Mouse (Mus musculus): ENCODE measurements around the gene Ass1. TPM values are rescaled to one million over a fixed set of nuclear protein-coding genes. Genes with fewer than 3 reads are reported as not detected.

The Ass1 gene
- polyA plus RNA-seq, 1 experiment from 2014 or later, result 24.1 TPM

GRCm38 (mm10) chr2:31451530-31451929 is 18.5 kb upstream of the Ass1 start:
- Histone ChIP-seq H3K27me3 (replicated peaks; ENCODE audit: control insufficient read depth, insufficient read depth, low read length) (no peaks in the 10 kb centered on the region), H3K9me3 (ENCODE audit: control insufficient read depth, low read length) (no peaks in the 10 kb centered on the region), H3K4me2 (ENCODE audit: low read depth, low read length) (no peak overlapping the region), H3K4me1 (ENCODE audit: control insufficient read depth, insufficient read depth, low read length) (peaks cover 16% of the 10 kb centered on the region), H3K9ac (ENCODE audit: low read depth, low read length) (no peak overlapping the region), H3K27ac (replicated peaks; ENCODE audit: low read depth, low read length) (peak overlapping the region; percentile 24; the same call in 1 of the 2 replicates), H3K36me3 (ENCODE audit: control insufficient read depth, insufficient read depth, low read length) (no peaks in the 10 kb centered on the region), H3K4me3 (ENCODE audit: low read depth, low read length) (no peak overlapping the region)
- ATAC-seq (ENCODE audit: low read depth) (no peak), DNase-seq (ENCODE audit: low spot score) (peak; percentile 52)
- 36% methylated on average over 1 of the region's 1 CpGs for WGBS

- H3K9ac ChIP-seq (ENCODE audit: low read depth, low read length), result no peak overlapping the region
- 88% methylated on average over 13 of the region's 13 CpGs for WGBS
- H3K27ac ChIP-seq (replicated peaks; ENCODE audit: low read depth, low read length), result no peak overlapping the region
- H3K9me3 ChIP-seq (ENCODE audit: control insufficient read depth, low read length), result no peaks in the 10 kb centered on the region
- DNase-seq (ENCODE audit: low spot score), result no peak
- no peaks in the 10 kb centered on the region for H3K27me3 ChIP-seq (replicated peaks; ENCODE audit: control insufficient read depth, insufficient read depth, low read length)
- no peaks in the 10 kb centered on the region for H3K36me3 ChIP-seq (ENCODE audit: control insufficient read depth, insufficient read depth, low read length)
- peaks cover 16% of the 10 kb centered on the region for H3K4me1 ChIP-seq (ENCODE audit: control insufficient read depth, insufficient read depth, low read length)
- H3K4me3 ChIP-seq (ENCODE audit: low read depth, low read length), result no peak overlapping the region
- no peak for ATAC-seq (ENCODE audit: low read depth)
- no peak overlapping the region for H3K4me2 ChIP-seq (ENCODE audit: low read depth, low read length)
Observed at GRCm38 (mm10) chr2:31453011-31453410, 17.0 kb upstream of the Ass1 start.

GRCm38 (mm10) chr2:31453559-31454177 is 16.3 kb upstream of the Ass1 start:
- Histone ChIP-seq H3K27me3 (replicated peaks; ENCODE audit: control insufficient read depth, insufficient read depth, low read length) (no peaks in the 10 kb centered on the region), H3K4me3 (ENCODE audit: low read depth, low read length) (no peak overlapping the region), H3K27ac (replicated peaks; ENCODE audit: low read depth, low read length) (no peak overlapping the region), H3K4me1 (ENCODE audit: control insufficient read depth, insufficient read depth, low read length) (peaks cover 16% of the 10 kb centered on the region), H3K9me3 (ENCODE audit: control insufficient read depth, low read length) (no peaks in the 10 kb centered on the region), H3K4me2 (ENCODE audit: low read depth, low read length) (no peak overlapping the region), H3K9ac (ENCODE audit: low read depth, low read length) (no peak overlapping the region), H3K36me3 (ENCODE audit: control insufficient read depth, insufficient read depth, low read length) (no peaks in the 10 kb centered on the region)
- DNase-seq (ENCODE audit: low spot score) (no peak), ATAC-seq (ENCODE audit: low read depth) (no peak)
- WGBS, result 47% methylated on average over 11 of the region's 11 CpGs

GRCm38 (mm10) chr2:31454280-31454679 is 15.7 kb upstream of the Ass1 start:
- Histone ChIP-seq H3K4me1 (ENCODE audit: control insufficient read depth, insufficient read depth, low read length) (peaks cover 12% of the 10 kb centered on the region), H3K27me3 (replicated peaks; ENCODE audit: control insufficient read depth, insufficient read depth, low read length) (peaks cover 5% of the 10 kb centered on the region; the same call in 1 of the 2 replicates), H3K9ac (ENCODE audit: low read depth, low read length) (no peak overlapping the region), H3K27ac (replicated peaks; ENCODE audit: low read depth, low read length) (no peak overlapping the region; the same call in 1 of the 2 replicates), H3K9me3 (ENCODE audit: control insufficient read depth, low read length) (no peaks in the 10 kb centered on the region), H3K36me3 (ENCODE audit: control insufficient read depth, insufficient read depth, low read length) (no peaks in the 10 kb centered on the region), H3K4me3 (ENCODE audit: low read depth, low read length) (no peak overlapping the region), H3K4me2 (ENCODE audit: low read depth, low read length) (no peak overlapping the region)
- ATAC-seq (ENCODE audit: low read depth), result peak; percentile 44; the same call in 1 of the 2 replicates
- WGBS, result 43% methylated on average over 8 of the region's 8 CpGs
- peak; percentile 89 for DNase-seq (ENCODE audit: low spot score)

GRCm38 (mm10) chr2:31455418-31455817 is 14.6 kb upstream of the Ass1 start:
- ATAC-seq (ENCODE audit: low read depth) (no peak), DNase-seq (ENCODE audit: low spot score) (no peak)
- WGBS, result 85% methylated on average over 7 of the region's 7 CpGs
- no peaks in the 10 kb centered on the region for H3K9me3 ChIP-seq (ENCODE audit: control insufficient read depth, low read length)
- H3K36me3 ChIP-seq (ENCODE audit: control insufficient read depth, insufficient read depth, low read length), result no peaks in the 10 kb centered on the region
- H3K9ac ChIP-seq (ENCODE audit: low read depth, low read length), result no peak overlapping the region
- no peak overlapping the region for H3K4me2 ChIP-seq (ENCODE audit: low read depth, low read length)
- no peak overlapping the region for H3K27ac ChIP-seq (replicated peaks; ENCODE audit: low read depth, low read length)
- peaks cover 15% of the 10 kb centered on the region for H3K27me3 ChIP-seq (replicated peaks; ENCODE audit: control insufficient read depth, insufficient read depth, low read length)
- no peak overlapping the region for H3K4me3 ChIP-seq (ENCODE audit: low read depth, low read length)
- H3K4me1 ChIP-seq (ENCODE audit: control insufficient read depth, insufficient read depth, low read length), result peaks cover 14% of the 10 kb centered on the region

GRCm38 (mm10) chr2:31458460-31458859 is 11.5 kb upstream of the Ass1 start:
- H3K4me1 ChIP-seq (ENCODE audit: control insufficient read depth, insufficient read depth, low read length), result peaks cover 15% of the 10 kb centered on the region
- ATAC-seq (ENCODE audit: low read depth) (no peak), DNase-seq (ENCODE audit: low spot score) (no peak)
- H3K4me2 ChIP-seq (ENCODE audit: low read depth, low read length), result no peak overlapping the region
- no peaks in the 10 kb centered on the region for H3K9me3 ChIP-seq (ENCODE audit: control insufficient read depth, low read length)
- H3K27ac ChIP-seq (replicated peaks; ENCODE audit: low read depth, low read length), result no peak overlapping the region
- 45% methylated on average over 5 of the region's 5 CpGs for WGBS
- H3K9ac ChIP-seq (ENCODE audit: low read depth, low read length), result no peak overlapping the region
- H3K27me3 ChIP-seq (replicated peaks; ENCODE audit: control insufficient read depth, insufficient read depth, low read length), result peaks cover 29% of the 10 kb centered on the region
- H3K36me3 ChIP-seq (ENCODE audit: control insufficient read depth, insufficient read depth, low read length), result no peaks in the 10 kb centered on the region
- no peak overlapping the region for H3K4me3 ChIP-seq (ENCODE audit: low read depth, low read length)

- H3K4me3 ChIP-seq (ENCODE audit: low read depth, low read length), result peak overlapping the region; percentile 44; the same call in 1 of the 2 replicates
- WGBS, result 39% methylated on average over 16 of the region's 16 CpGs
- H3K27me3 ChIP-seq (replicated peaks; ENCODE audit: control insufficient read depth, insufficient read depth, low read length), result peaks cover 29% of the 10 kb centered on the region
- H3K9ac ChIP-seq (ENCODE audit: low read depth, low read length), result 0 out of 2 replicates have a peak overlapping the region, but pooled peaks have one; percentile 64
- ATAC-seq (ENCODE audit: low read depth) (no peak), DNase-seq (ENCODE audit: low spot score) (no peak)
- no peaks in the 10 kb centered on the region for H3K9me3 ChIP-seq (ENCODE audit: control insufficient read depth, low read length)
- no peaks in the 10 kb centered on the region for H3K36me3 ChIP-seq (ENCODE audit: control insufficient read depth, insufficient read depth, low read length)
- H3K27ac ChIP-seq (replicated peaks; ENCODE audit: low read depth, low read length), result no peak overlapping the region
- peaks cover 15% of the 10 kb centered on the region for H3K4me1 ChIP-seq (ENCODE audit: control insufficient read depth, insufficient read depth, low read length)
- H3K4me2 ChIP-seq (ENCODE audit: low read depth, low read length), result peak overlapping the region; percentile 82
Observed at GRCm38 (mm10) chr2:31458989-31459936, 10.7 kb upstream of the Ass1 start.

GRCm38 (mm10) chr2:31460025-31460571 is 9.9 kb upstream of the Ass1 start:
- H3K27me3 ChIP-seq (replicated peaks; ENCODE audit: control insufficient read depth, insufficient read depth, low read length), result peaks cover 29% of the 10 kb centered on the region
- 1% methylated on average over 40 of the region's 48 CpGs for WGBS

More at GRCm38 (mm10) chr2:31460025-31460571, 9.9 kb upstream of the Ass1 start:
- H3K9me3 ChIP-seq (ENCODE audit: control insufficient read depth, low read length), result no peaks in the 10 kb centered on the region
- peak overlapping the region; percentile 82 for H3K4me2 ChIP-seq (ENCODE audit: low read depth, low read length)
- no peaks in the 10 kb centered on the region for H3K36me3 ChIP-seq (ENCODE audit: control insufficient read depth, insufficient read depth, low read length)
- H3K4me3 ChIP-seq (ENCODE audit: low read depth, low read length), result peak overlapping the region; percentile 44
- ATAC-seq (ENCODE audit: low read depth), result no peak; the same call in 1 of the 2 replicates
- peaks cover 7% of the 10 kb centered on the region; the same call in 1 of the 2 replicates for H3K4me1 ChIP-seq (ENCODE audit: control insufficient read depth, insufficient read depth, low read length)
- H3K27ac ChIP-seq (replicated peaks; ENCODE audit: low read depth, low read length), result no peak overlapping the region
- peak overlapping the region; percentile 64 for H3K9ac ChIP-seq (ENCODE audit: low read depth, low read length)
- no peak for DNase-seq (ENCODE audit: low spot score)
